Mouse (Mus musculus): ENCODE data around the gene Sgca.

DNA sequence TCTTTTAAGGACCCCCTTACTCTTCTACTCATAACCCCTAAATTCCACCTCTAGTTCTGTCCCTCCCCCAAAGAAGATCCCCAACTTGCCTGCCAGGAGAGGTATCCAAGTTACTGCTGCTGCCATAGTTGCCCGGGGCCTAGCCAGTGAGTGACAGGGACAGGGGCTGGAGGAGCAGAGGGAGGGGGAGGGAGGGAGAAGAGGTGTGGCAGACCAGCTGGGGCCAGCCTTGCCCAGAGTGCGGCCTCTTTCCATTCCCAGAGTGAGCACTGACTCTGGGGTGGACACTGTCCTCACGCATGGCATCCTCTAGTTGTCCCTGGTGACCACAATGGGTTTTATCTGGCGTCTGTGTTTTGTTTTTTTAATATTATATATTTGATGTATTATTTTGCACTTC lies 2.8 kb downstream of the Sgca start:
- TF ChIP-seq CTCF (IDR thresholded peaks at IDR 0.05) (no peak), POLR2A (IDR thresholded peaks at IDR 0.05; ENCODE audit: insufficient read depth, low read depth, low read length) (peak; percentile 68)

Measured in heart, adult 2 months (tissue).